Mouse (Mus musculus) right cerebral cortex, postnatal 10 days (tissue): ENCODE measurements at regions not wholly inside any gene's neighbourhood (a gene's known extent, or its start where the extent isn't known, plus 50 kb on each side); places are given as distances from the start of the nearest gene placed in this dataset.

ENCODE experiments used
- DNase-seq, 2 experiments: peaks; one replicate each; pipeline ENCODE4 v3.0.0; 2021; ENCODE audit warnings: low spot score in 2 of 2

- DNase-seq: peak; percentile 38 to 52
Measured at GRCm38 (mm10) chr4:153321085-153321484, 161.5 kb downstream of the Ajap1 start.

GRCm38 (mm10) chr4:153320602-153321001, 162.0 kb downstream of the Ajap1 start:
- peak in 1 of 2 experiments; percentile 28 for DNase-seq

- no peak for DNase-seq
Measured at GRCm38 (mm10) chr4:153316964-153317724, 165.5 kb downstream of the Ajap1 start.

GRCm38 (mm10) chr4:153316519-153316918, 166.1 kb downstream of the Ajap1 start:
- DNase-seq: no peak

GRCm38 (mm10) chr4:153313961-153314360, 168.7 kb downstream of the Ajap1 start:
- peak in 1 of 2 experiments; percentile 39 for DNase-seq

- DNase-seq: no peak
Measured at GRCm38 (mm10) chr4:153311574-153311973, 171.0 kb downstream of the Ajap1 start.

- no peak for DNase-seq
Measured at GRCm38 (mm10) chr4:153310641-153311040, 172.0 kb downstream of the Ajap1 start.

- no peak for DNase-seq
Measured at GRCm38 (mm10) chr4:153303521-153303920, 179.1 kb downstream of the Ajap1 start.

- no peak for DNase-seq
Measured at GRCm38 (mm10) chr4:153302855-153303254, 179.8 kb downstream of the Ajap1 start.

GRCm38 (mm10) chr4:153298277-153298676, 184.3 kb downstream of the Ajap1 start:
- no peak for DNase-seq

GRCm38 (mm10) chr4:153294828-153295227, 187.8 kb downstream of the Ajap1 start:
- DNase-seq: no peak

- no peak for DNase-seq
Measured at GRCm38 (mm10) chr4:153293137-153293536, 189.5 kb downstream of the Ajap1 start.

- DNase-seq: no peak
Measured at GRCm38 (mm10) chr4:153288362-153288761, 194.2 kb downstream of the Ajap1 start.

- no peak for DNase-seq
Measured at GRCm38 (mm10) chr4:153284209-153284608, 198.4 kb downstream of the Ajap1 start.

- no peak for DNase-seq
Measured at GRCm38 (mm10) chr4:153276571-153276970, 206.0 kb downstream of the Ajap1 start.

GRCm38 (mm10) chr4:153271376-153271775, 211.2 kb downstream of the Ajap1 start:
- DNase-seq: no peak

- no peak for DNase-seq
Measured at GRCm38 (mm10) chr4:153263216-153263805, 219.3 kb downstream of the Ajap1 start.

GRCm38 (mm10) chr4:153260941-153261557, 221.6 kb downstream of the Ajap1 start:
- DNase-seq: peak; percentile 41 to 51

GRCm38 (mm10) chr4:153251943-153252342, 230.7 kb downstream of the Ajap1 start:
- no peak for DNase-seq

- no peak for DNase-seq
Measured at GRCm38 (mm10) chr4:153251311-153251710, 231.3 kb downstream of the Ajap1 start.

- no peak for DNase-seq
Measured at GRCm38 (mm10) chr4:153236680-153237079, 245.9 kb downstream of the Ajap1 start.

- DNase-seq: no peak
Measured at GRCm38 (mm10) chr4:153233762-153234161, 248.8 kb downstream of the Ajap1 start.

GRCm38 (mm10) chr4:153229221-153229620, 253.4 kb downstream of the Ajap1 start:
- no peak for DNase-seq
